Mouse (Mus musculus): ENCODE results near the gene Spred2.

Gene Spred2

GRCm38 (mm10) chr11:19923888-19924756 is at the start of gene Spred2:
Gene Spred2 (plus strand): TSS chr11:19924375.
- peak; percentile 86 to 87 for DNase-seq (ENCODE audit: low spot score in 2 of 2)

DNA sequence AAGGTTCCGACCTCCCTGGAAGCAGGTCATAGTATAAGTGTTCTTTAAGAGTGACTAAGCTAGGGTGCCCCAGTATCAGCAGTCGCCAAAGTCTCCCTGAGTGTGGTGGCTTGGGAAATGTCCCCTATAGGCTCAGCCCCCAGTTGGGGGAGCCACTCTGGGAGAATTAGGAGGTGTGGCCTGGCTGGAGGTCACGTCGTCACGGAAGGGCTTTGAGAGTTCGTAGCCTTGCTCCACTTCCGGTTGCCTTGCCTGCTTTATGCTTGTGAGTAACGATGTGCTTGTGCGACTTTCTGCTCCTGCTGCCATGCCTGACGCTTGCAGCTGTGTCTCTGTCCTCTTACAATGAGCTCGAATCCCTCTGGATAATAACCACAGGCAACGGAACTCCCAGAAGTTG is 48.6 kb upstream of the Spred2 start:
- DNase-seq (ENCODE audit: low spot score in 2 of 2) = no peak

DNA sequence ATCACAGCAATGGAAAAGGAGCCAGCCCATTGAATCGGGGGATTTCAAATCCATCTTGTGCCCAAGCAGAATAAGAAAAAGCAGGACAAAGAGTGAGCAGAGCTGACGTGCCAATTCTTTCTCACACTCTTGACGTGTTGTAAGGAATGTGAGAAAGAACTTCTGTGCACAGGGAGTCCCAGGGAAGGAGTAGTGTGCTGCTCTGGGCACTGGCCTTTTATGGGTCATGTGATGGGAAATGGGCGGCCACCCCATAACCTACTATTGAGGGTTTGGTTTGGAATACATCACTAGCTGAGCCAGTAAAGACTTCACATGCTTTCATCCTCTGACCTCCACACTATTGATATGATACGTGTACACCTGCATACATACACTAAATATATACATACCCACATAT is 48.2 kb upstream of the Spred2 start:
- no peak for DNase-seq (ENCODE audit: low spot score in 2 of 2)

DNA sequence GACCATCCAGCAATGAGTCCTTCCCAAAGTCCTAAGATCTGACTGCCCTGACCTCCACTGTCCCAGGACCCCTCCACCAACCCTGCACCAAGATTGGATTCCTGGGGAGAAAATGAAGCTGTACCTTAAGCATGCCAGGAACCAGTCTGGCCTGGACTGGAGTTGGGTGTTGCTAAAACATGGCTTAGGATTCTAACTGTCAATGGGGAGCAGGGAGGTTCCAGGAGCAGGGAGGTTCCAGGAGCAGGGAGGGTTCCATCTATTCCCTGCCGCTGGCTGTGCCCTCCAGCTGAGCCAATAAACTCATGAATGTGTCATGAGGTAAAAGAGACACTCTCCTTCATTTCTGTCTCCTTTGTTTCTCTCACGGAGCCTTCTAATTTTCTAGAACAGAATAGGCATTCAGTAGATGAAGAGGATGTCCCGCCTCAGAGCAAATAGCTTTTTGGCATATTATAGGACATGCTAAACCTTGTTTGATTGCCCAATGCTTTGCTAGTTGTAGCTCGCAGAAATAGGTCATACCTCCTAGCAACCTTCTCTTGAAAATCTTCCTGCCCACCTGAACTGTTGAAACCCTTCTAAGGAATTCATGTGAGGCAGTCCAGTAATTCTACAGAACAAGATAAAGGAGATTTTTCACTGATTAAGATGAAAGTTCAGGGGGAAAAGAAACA is 46.8 kb upstream of the Spred2 start:
- peak in 1 of 2 experiments; percentile 27 for DNase-seq (ENCODE audit: low spot score in 2 of 2)

- no peak for DNase-seq (ENCODE audit: low spot score in 2 of 2)
Observed at GRCm38 (mm10) chr11:19881342-19881741, 42.8 kb upstream of the Spred2 start.

DNA sequence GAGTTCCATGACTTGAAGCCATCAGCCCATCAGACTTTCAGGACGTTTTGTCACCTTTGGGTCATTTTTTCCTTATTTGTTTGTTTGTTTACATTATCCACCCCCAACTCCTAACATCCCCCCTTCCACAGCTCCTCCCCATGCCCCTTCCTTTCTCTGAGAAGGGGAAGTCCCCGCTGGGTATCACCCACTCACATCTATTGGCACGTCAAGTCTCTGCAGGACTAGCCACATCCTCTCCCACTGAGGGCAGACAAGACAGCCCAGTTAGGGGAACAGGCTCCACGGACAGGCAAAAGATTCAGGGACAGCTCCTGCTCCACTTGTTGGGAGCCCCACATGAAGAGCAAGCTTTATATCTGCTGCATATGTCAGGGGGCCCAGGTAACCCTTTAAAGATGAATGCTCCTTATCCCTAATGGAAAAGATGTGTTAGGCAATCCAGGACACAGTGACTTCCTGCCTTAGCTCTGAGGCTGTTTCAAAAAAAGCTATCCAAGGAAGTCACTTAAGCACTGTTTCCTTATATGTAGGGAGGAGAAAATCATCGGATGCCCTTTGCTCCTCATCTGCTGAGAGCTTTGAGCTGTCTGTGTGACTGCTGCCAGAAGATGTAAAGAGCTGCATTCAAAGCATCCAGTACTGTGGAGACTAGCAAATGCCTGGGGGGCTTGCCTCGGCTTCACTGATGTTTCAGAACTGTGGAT is 33.3 kb upstream of the Spred2 start:
- no peak for DNase-seq (ENCODE audit: low spot score in 2 of 2)

DNA sequence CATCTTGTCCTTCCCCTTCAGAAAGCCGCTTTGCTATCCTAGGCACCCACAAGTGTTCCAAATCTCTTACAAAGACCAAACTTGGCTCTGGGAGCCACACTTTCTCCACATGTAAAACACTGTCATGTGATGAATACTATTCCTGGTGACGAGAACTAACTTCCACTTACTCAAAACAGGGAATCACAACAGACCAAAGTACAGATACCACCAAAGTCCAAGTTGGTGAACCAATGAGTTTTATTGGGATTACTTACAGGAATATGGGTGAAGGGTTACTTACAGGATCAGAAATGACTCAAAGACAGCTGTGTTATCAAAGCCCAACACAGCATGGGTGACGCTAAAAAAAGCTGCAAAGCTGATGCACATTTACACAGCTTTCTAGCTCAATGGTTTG is 30.9 kb upstream of the Spred2 start:
- no peak for DNase-seq (ENCODE audit: low spot score in 2 of 2)

DNA sequence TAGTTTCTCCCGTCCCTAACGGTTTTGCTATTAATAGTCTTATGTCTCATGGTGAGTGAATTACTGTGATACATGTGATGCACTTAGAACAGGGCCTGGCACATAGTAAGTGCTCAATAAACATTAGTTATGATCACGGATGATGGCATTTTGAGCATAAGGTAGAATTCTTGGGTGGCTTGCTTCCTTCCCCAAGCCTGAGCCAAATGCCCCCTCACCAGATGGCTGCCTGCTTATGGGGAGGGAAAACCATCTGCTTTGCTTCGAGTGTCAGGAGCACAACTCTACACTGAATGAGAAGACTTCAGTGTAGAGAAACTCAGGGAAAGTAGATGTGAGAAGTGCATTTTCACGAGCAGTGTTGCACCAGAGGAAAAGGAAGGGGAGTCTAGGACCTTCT is 24.6 kb upstream of the Spred2 start:
- DNase-seq (ENCODE audit: low spot score in 2 of 2) = no peak

GRCm38 (mm10) chr11:19900712-19901111 is 23.5 kb upstream of the Spred2 start:
- DNase-seq (ENCODE audit: low spot score in 2 of 2) = no peak

GRCm38 (mm10) chr11:19911216-19911615 is 13.0 kb upstream of the Spred2 start:
- no peak for DNase-seq (ENCODE audit: low spot score in 2 of 2)

DNA sequence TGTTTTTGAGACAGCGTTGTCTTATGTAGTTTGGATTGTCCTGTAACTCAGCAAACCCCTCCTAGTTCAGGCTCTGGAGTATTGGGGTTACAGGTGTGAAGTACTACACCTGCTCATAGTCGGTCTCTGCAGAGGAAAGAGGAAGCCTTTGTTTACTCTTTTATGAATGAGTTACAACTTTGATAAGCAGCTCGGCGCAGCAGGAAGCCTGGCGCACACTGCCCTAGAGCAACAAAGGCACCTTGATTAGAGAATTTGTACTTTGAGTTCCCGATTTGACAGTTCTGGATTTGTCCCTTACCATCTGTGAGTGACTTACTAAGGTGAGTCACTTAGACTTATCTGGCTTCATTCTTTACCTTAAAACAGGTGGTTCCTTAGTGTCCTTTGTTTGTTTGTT is 12.0 kb upstream of the Spred2 start:
- no peak for DNase-seq (ENCODE audit: low spot score in 2 of 2)

DNA sequence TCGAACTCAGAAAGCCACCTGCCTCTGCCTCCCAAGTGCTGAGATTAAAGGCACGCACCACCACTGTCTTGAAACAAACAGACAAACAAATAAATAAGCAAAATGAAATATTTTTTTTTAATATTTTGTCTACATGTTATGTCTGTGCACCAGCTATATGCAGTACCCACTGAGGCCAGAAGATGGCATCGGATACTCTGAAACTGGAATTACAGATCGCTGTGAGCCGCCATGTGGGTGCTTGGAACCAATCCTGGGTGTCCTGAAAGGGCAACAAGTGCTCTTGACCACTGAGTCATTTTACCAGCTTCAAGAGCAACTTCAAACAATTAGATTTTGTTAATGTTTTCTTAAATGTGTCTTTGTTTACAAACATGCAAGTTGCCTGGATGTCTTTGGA is 11.5 kb upstream of the Spred2 start:
- no peak for DNase-seq (ENCODE audit: low spot score in 2 of 2)

DNA sequence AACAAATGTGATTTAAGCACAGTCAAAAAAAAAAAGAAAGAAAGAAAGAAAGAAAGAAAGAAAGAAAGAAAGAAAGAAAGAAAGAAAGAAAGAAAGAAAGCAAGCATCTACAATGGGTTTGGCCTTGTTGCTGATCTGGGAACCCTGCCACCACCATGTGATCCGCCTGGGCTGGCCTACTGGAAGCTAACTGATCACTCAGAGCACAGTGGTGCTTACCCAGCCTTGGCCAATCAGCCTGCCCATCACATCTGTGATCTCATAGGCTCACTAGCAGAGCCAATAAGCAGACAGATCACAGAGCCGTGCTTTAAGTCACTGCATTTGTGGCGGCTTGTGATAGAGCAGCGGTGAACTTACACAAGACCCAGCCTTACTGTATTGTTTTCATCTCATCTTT is 10.4 kb upstream of the Spred2 start:
- DNase-seq (ENCODE audit: low spot score in 2 of 2) = no peak

- DNase-seq (ENCODE audit: low spot score in 2 of 2) = no peak
Observed at GRCm38 (mm10) chr11:19917381-19918245, 6.6 kb upstream of the Spred2 start.

- DNase-seq (ENCODE audit: low spot score in 2 of 2) = no peak
Observed at GRCm38 (mm10) chr11:19918246-19918540, 6.0 kb upstream of the Spred2 start.

GRCm38 (mm10) chr11:19919460-19919784 is 4.8 kb upstream of the Spred2 start:
- no peak for DNase-seq (ENCODE audit: low spot score in 2 of 2)

DNA sequence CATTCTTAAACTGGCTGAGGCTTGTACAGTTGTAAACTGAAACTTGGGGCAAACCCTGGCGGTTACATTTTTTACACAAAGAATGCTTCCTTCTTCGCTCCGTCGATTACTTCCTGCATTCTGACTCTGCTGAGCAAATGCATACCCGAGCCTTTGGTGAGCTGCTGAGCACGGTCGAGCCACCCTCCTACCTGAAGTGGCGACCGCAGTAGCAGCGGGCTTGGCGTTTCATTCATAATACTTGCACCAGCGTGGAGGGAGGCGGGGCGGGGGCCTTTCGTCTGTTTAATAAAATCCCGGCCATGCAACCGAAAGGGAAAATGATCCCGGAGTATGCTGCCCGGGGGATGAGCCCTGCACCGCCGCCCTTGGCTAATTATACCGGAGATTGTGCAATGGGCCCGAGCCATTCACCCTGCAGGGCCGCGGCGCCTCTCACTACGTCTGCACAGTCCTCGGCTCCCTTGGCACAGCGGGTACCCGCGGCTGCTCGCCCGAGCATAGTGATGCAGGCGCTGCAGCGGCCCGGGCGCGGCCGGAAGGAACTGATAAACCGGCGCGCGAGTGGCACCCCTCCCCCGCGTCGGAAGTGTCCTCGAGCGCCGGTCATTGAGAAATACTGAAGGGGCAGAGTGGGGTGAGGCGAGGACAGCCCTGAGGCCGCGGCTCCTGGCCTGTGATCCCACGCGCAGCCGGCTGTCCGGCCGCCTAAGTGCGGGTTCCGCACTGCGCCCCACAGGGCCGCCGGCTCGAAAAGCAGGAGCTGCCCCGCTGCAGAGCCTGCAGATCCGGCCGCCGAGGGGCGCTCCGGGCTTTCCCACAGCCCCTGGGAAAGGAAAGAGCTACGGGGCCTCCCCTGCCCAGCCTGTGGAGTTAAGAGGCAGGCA is 4.1 kb upstream of the Spred2 start:
- peak; percentile 80 to 81 for DNase-seq (ENCODE audit: low spot score in 2 of 2)

DNA sequence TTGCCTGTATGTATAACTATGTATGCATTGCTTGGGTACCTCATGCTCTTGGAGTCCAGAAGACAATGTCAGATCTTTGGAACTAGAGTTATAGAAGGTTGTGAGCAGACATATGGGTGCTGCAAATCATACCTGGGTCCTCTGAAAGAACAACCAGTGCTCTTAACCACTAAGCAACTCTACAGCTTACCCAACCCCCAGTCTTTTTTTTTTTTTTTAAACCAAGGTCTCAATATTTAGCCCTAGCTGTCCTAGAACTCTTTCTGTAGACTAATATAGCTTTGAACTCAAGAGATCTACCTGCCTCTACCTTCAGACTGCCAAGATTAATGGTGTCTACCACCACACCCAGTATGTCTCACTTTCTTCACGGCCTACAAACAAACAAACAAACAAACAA is 2.5 kb upstream of the Spred2 start:
- no peak for DNase-seq (ENCODE audit: low spot score in 2 of 2)

GRCm38 (mm10) chr11:19922208-19922607 is 2.0 kb upstream of the Spred2 start:
- DNase-seq (ENCODE audit: low spot score in 2 of 2) = no peak

DNA sequence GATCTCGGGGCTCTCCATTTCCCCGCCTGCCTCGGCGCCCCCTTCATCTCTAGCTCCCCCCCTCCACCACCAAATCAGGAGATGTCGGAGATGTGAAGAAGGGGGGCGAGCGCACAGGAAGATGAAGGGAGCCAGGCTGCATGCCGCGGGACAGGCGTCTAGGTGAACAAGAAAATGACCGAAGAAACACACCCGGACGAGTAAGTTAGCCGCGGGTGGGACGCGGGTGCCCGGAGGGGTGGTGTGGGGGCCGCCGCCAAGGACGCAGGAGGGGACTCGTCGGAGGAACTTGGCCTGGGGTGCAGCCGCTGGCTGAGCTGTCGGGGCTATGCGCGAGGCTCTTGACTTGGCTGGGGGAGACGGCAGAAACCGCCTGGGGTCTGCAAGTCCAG is 578 bp downstream of the Spred2 start:
- DNase-seq (ENCODE audit: low spot score in 2 of 2) = peak in 1 of 2 experiments; percentile 70

All from urinary bladder, adult 18-20 months (tissue).